ENCODE assay signal across 15 mouse cellular contexts in the genomic region with DNA sequence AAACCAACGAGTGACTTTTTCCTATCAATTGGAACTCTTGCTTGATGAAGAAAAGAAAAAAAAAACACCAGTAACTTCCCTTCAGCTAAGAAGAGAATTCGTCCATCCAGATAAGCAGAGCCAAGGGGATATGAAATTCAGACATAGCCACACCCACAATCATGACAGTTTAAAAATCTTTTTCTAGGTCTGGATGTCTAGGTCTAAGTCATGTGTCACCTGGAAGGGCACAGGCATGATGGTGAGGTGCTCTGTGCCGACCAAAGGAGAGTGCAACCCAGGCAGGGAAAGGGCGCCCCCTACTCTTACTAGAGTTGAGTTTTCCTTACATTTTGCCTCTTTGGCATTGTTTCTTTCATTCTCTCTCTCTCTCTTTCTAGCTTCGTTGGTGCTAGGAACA. TPM values are rescaled to one million over a fixed set of nuclear protein-coding genes. Genes with fewer than 3 reads are reported as not detected.
A peak's percentile ranks its signal among the peaks of the same experiment; 100 is the strongest.
DNase-seq lines count a peak whose midpoint lies in the region; ATAC-seq and TF ChIP-seq lines count a peak whose summit lies in the region.
"Had no signal": no experiment of that assay in that cellular context is flagged by ENCODE, and none has a peak within 500 bp of the region (broad histone marks: within the 10 kb centered on the region; RNA-seq: fewer than 3 reads in every experiment).

No protein-coding gene starts in this region.

- H3K27ac ChIP-seq in heart, embryonic 10.5 days: peak overlapping the region; percentile 83
- H3K27ac ChIP-seq in layer of hippocampus, adult 2 months: no peak overlapping the region
- H3K27ac ChIP-seq: forebrain, embryonic 13.5 days; limb, embryonic 10.5 days; midbrain, embryonic 10.5 days had no signal

- H3K27me3 ChIP-seq in heart, embryonic 10.5 days (ENCODE audit: insufficient read depth, poor library complexity, severe bottlenecking): no peaks in the 10 kb centered on the region
- H3K27me3 ChIP-seq: forebrain, embryonic 13.5 days had no signal

- peaks cover 38% of the 10 kb centered on the region for H3K4me1 ChIP-seq in heart, embryonic 10.5 days
- H3K4me1 ChIP-seq: forebrain, embryonic 13.5 days had no signal

- peak overlapping the region; percentile 31; the same call in 1 of the 2 replicates for H3K4me3 ChIP-seq in heart, embryonic 10.5 days
- H3K4me3 ChIP-seq in layer of hippocampus, adult 2 months: no peak overlapping the region
- H3K4me3 ChIP-seq: forebrain, embryonic 13.5 days; limb, embryonic 10.5 days; midbrain, embryonic 10.5 days; myocyte had no signal

- DNase-seq in heart, embryonic 10.5 days (ENCODE audit: low spot score): no peak
- DNase-seq in heart, adult 18-20 months: no peak
- no peak for DNase-seq in layer of hippocampus, adult 2 months (ENCODE audit: low spot score in 2 of 2)
- DNase-seq in layer of hippocampus, adult 8-10 months (ENCODE audit: low spot score in 2 of 2): no peak
- peak; percentile 46 for DNase-seq in liver
- no peak for DNase-seq in left cerebral cortex, postnatal 10 days (ENCODE audit: extremely low spot score in 1 of 2, low spot score in 2 of 2)
- DNase-seq: cerebellum, postnatal 25 days; kidney, postnatal 14 days; lung, postnatal 10 days had no signal

- intact Hi-C loops in left cerebral cortex, postnatal 10 days (cut with DNase I): no loop called here

- peak; percentile 54 for ATAC-seq in megakaryocyte-erythroid progenitor cell, adult 5-6 weeks (replicated peaks; ENCODE audit: low FRiP score, low TSS enrichment, poor library complexity, severe bottlenecking)
- no peak for ATAC-seq in monocyte, adult 5-6 weeks (replicated peaks; ENCODE audit: insufficient number of reproducible peaks, low FRiP score, low TSS enrichment, poor library complexity, severe bottlenecking)
- ATAC-seq: forebrain, embryonic 13.5 days had no signal

- no peaks in the 10 kb centered on the region for H3K9me3 ChIP-seq in heart, embryonic 10.5 days
- H3K9me3 ChIP-seq: forebrain, embryonic 13.5 days; limb, embryonic 10.5 days; midbrain, embryonic 10.5 days had no signal

- no peaks in the 10 kb centered on the region for H3K36me3 ChIP-seq in heart, embryonic 10.5 days
- H3K36me3 ChIP-seq: limb, embryonic 10.5 days; midbrain, embryonic 10.5 days had no signal

- TF ChIP-seq CTCF in layer of hippocampus, adult 2 months (conservative IDR thresholded peaks at IDR 0.05): peak; percentile 29

- WGBS in heart, embryonic 10.5 days: 40% methylated on average over 5 of the region's 5 CpGs

RNA-seq across cellular contexts. Expression of a gene that starts 18.1 kb away (rescaled TPM):
- 47.7 and 49.2 TPM in 2 replicates for polyA plus RNA-seq in heart, embryonic 10.5 days (2016; fragmentation: Nextera tagmentation; extraction: Ambion mirVana)
- total RNA-seq in heart, adult 18-20 months (2021): 1 to 10 TPM; 4.6 to 7.6 TPM
- 1 to 10 TPM; 2.9 to 3.0 TPM for total RNA-seq in layer of hippocampus, adult 2 months (2021)
- 1 to 10 TPM; 3.2 to 3.8 (median 3.4) TPM for total RNA-seq in layer of hippocampus, adult 8-10 months (2022)
- total RNA-seq in megakaryocyte-erythroid progenitor cell, adult 5-6 weeks (2014; fragmentation: Nextera tagmentation): 22.9 and 31.0 TPM in 2 replicates
- total RNA-seq in megakaryocyte-erythroid progenitor cell, adult 5-6 weeks (2017): 25.0 and 39.1 TPM in 2 replicates
- total RNA-seq in monocyte, adult 5-6 weeks (2017): 0.87 to 1.8 TPM in 2 of 3 replicates, not detected in the other
- 10 to 100 TPM in 1 of 2 experiments, 1 to 10 TPM in 1; 9.3 to 11.0 TPM for total RNA-seq in left cerebral cortex, postnatal 10 days (2021)
